Mouse (Mus musculus): ENCODE data around the gene D11Wsu47e. TPM values are rescaled to one million over a fixed set of nuclear protein-coding genes. Genes with fewer than 3 reads are reported as not detected.

The D11Wsu47e gene
- total and polyA plus RNA-seq, 3 experiments: 7.0 to 20.2 (median 14.0) TPM

DNA sequence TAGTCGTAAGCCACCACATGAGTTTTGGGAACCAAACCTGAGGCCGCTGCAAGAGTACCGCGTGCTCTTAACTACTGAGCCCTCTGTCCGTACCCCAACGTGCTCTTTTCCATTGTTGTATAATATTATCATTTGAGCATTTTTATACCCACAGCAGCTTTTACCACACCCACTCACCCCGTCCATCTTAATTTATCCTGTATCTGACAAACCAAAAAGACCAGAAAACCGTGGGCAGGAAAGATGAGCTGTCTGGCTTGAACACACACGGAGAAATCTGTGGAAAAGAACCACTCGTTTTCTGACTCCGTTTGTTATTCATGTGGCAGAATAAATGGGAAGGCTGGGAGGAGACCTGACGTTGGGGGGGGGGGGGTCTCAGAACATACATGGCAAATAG lies 6.3 kb downstream of the D11Wsu47e start:
- ATAC-seq (ENCODE audit: extremely low read depth, insufficient number of reproducible peaks, low FRiP score, poor library complexity, severe bottlenecking) (no peak), DNase-seq (ENCODE audit: low spot score) (no peak)
- H3K9me3 ChIP-seq (replicated peaks): no peaks in the 10 kb centered on the region
- peaks cover 35% of the 10 kb centered on the region for H3K4me1 ChIP-seq (ENCODE audit: insufficient read depth, low read depth, low read length)
- no peak overlapping the region for H3K4me3 ChIP-seq (ENCODE audit: low read depth, low read length)
- H3K27me3 ChIP-seq (ENCODE audit: insufficient read depth, low read length): no peaks in the 10 kb centered on the region
- TF ChIP-seq TAL1 (conservative IDR thresholded peaks at IDR 0.05; ENCODE audit: low read depth, low read length) (no peak), CTCF (IDR thresholded peaks at IDR 0.05; ENCODE audit: low read depth, low read length) (no peak), GATA1 (IDR thresholded peaks at IDR 0.05; ENCODE audit: borderline replicate concordance, low read length) (no peak), POLR2AphosphoS5 (IDR thresholded peaks at IDR 0.05; ENCODE audit: insufficient replicate concordance, low read depth, low read length) (no peak), GATA2 (IDR thresholded peaks at IDR 0.05; ENCODE audit: borderline replicate concordance, low read depth, low read length) (no peak)
- H3K36me3 ChIP-seq (replicated peaks): peaks cover 88% of the 10 kb centered on the region

GRCm38 (mm10) chr11:113691318-113691717 lies 7.1 kb downstream of the D11Wsu47e start:
- ATAC-seq (ENCODE audit: extremely low read depth, insufficient number of reproducible peaks, low FRiP score, poor library complexity, severe bottlenecking): no peak
- no peaks in the 10 kb centered on the region for H3K9me3 ChIP-seq (replicated peaks)
- no peak for DNase-seq (ENCODE audit: low spot score)
- H3K4me1 ChIP-seq (ENCODE audit: insufficient read depth, low read depth, low read length): peaks cover 30% of the 10 kb centered on the region
- H3K27me3 ChIP-seq (ENCODE audit: insufficient read depth, low read length): no peaks in the 10 kb centered on the region
- H3K36me3 ChIP-seq (replicated peaks): peaks cover 95% of the 10 kb centered on the region
- H3K4me3 ChIP-seq (ENCODE audit: low read depth, low read length): no peak overlapping the region
- no peak for TF ChIP-seq TAL1 (conservative IDR thresholded peaks at IDR 0.05; ENCODE audit: low read depth, low read length)
- no peak for TF ChIP-seq GATA1 (IDR thresholded peaks at IDR 0.05; ENCODE audit: borderline replicate concordance, low read length)

DNA sequence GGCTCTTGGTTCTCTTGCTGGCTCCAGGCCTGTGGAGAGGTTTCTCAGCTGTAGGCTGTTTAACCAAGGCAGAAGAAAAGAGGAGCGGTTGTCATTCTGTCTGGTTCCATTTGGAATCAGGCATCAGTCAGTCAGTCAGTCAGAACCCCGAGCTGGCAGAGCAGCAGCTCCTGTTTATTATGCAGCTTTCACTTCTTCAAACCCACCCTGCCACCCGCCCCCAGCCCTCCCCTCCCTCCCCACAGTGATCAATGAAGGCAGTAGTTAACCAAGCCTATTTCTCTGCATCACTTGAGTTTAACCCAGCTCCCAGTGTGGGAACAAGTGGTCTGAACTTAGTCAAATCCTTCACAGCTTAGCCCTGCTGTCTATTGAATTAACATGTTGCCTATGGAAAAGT lies 7.6 kb downstream of the D11Wsu47e start:
- Histone ChIP-seq H3K4me1 (ENCODE audit: insufficient read depth, low read depth, low read length) (peaks cover 25% of the 10 kb centered on the region), H3K4me3 (ENCODE audit: low read depth, low read length) (no peak overlapping the region), H3K9me3 (replicated peaks) (no peaks in the 10 kb centered on the region), H3K27me3 (ENCODE audit: insufficient read depth, low read length) (no peaks in the 10 kb centered on the region), H3K36me3 (replicated peaks) (peaks cover 94% of the 10 kb centered on the region)
- no peak for ATAC-seq (ENCODE audit: extremely low read depth, insufficient number of reproducible peaks, low FRiP score, poor library complexity, severe bottlenecking)
- TF ChIP-seq CTCF (IDR thresholded peaks at IDR 0.05; ENCODE audit: low read depth, low read length): no peak
- no peak for TF ChIP-seq POLR2AphosphoS5 (IDR thresholded peaks at IDR 0.05; ENCODE audit: insufficient replicate concordance, low read depth, low read length)
- TF ChIP-seq TAL1 (conservative IDR thresholded peaks at IDR 0.05; ENCODE audit: low read depth, low read length): no peak
- DNase-seq (ENCODE audit: low spot score): no peak

DNA sequence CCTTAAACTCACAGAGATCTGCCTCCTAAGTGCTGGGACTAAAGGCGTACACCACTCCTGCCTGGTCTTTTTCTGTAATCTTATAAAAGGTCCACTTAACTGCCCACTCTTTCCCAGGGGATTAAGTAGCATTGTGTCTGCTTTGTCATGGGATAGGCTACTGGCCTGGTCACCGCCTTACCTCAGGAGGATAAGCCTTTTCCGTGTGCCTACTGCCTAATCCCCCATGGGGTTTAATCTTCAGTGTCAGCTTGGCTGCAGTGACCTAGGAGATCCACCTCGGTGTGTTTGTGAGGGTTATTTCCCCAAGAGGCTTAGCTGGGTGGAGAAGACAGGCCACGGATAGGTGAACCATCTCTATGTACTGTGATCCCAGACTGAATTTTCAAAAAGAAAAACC lies 13.4 kb downstream of the D11Wsu47e start:
- Histone ChIP-seq H3K4me1 (ENCODE audit: insufficient read depth, low read depth, low read length) (no peaks in the 10 kb centered on the region), H3K36me3 (replicated peaks) (peaks cover 53% of the 10 kb centered on the region), H3K27me3 (ENCODE audit: insufficient read depth, low read length) (no peaks in the 10 kb centered on the region), H3K9me3 (replicated peaks) (no peaks in the 10 kb centered on the region), H3K4me3 (ENCODE audit: low read depth, low read length) (no peak overlapping the region)
- ATAC-seq (ENCODE audit: extremely low read depth, insufficient number of reproducible peaks, low FRiP score, poor library complexity, severe bottlenecking): no peak
- TF ChIP-seq GATA2 (IDR thresholded peaks at IDR 0.05; ENCODE audit: borderline replicate concordance, low read depth, low read length) (no peak), CTCF (IDR thresholded peaks at IDR 0.05; ENCODE audit: low read depth, low read length) (no peak), GATA1 (IDR thresholded peaks at IDR 0.05; ENCODE audit: borderline replicate concordance, low read length) (no peak), POLR2AphosphoS5 (IDR thresholded peaks at IDR 0.05; ENCODE audit: insufficient replicate concordance, low read depth, low read length) (no peak), TAL1 (conservative IDR thresholded peaks at IDR 0.05; ENCODE audit: low read depth, low read length) (no peak)
- no peak for DNase-seq (ENCODE audit: low spot score)

DNA sequence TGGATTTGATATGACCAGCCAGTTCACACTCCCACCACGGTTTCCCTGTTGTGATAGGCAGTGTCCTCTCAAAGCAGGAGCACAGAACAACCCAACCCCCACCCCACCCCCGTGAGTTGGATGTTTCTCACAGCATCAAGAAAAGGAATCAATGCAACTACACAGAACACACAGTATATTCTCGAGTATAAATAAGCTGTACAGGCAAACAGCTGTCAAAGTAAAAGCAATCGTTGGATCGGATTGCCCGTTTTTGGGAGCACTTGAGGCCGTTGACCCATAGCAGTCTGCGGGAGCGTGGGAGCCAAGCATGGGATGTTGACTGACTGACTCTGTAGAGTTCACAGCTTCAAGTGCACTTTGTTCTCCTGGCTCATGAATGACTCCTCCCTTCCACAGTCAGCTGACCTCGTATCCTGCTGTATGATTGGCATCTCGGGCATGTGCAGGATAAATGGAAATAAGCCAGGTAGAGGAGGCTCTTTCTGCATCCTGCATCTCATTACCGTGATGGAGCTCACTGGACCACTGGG lies 13.9 kb downstream of the D11Wsu47e start:
- Histone ChIP-seq H3K27me3 (ENCODE audit: insufficient read depth, low read length) (no peaks in the 10 kb centered on the region), H3K36me3 (replicated peaks) (peaks cover 48% of the 10 kb centered on the region), H3K4me3 (ENCODE audit: low read depth, low read length) (no peak overlapping the region), H3K4me1 (ENCODE audit: insufficient read depth, low read depth, low read length) (no peaks in the 10 kb centered on the region), H3K9me3 (replicated peaks) (no peaks in the 10 kb centered on the region)
- ATAC-seq (ENCODE audit: extremely low read depth, insufficient number of reproducible peaks, low FRiP score, poor library complexity, severe bottlenecking) (no peak), DNase-seq (ENCODE audit: low spot score) (no peak)
- TF ChIP-seq TAL1 (conservative IDR thresholded peaks at IDR 0.05; ENCODE audit: low read depth, low read length): no peak
- TF ChIP-seq CTCF (IDR thresholded peaks at IDR 0.05; ENCODE audit: low read depth, low read length): no peak
- TF ChIP-seq GATA2 (IDR thresholded peaks at IDR 0.05; ENCODE audit: borderline replicate concordance, low read depth, low read length): no peak
- TF ChIP-seq POLR2AphosphoS5 (IDR thresholded peaks at IDR 0.05; ENCODE audit: insufficient replicate concordance, low read depth, low read length): no peak
- no peak for TF ChIP-seq GATA1 (IDR thresholded peaks at IDR 0.05; ENCODE audit: borderline replicate concordance, low read length)

DNA sequence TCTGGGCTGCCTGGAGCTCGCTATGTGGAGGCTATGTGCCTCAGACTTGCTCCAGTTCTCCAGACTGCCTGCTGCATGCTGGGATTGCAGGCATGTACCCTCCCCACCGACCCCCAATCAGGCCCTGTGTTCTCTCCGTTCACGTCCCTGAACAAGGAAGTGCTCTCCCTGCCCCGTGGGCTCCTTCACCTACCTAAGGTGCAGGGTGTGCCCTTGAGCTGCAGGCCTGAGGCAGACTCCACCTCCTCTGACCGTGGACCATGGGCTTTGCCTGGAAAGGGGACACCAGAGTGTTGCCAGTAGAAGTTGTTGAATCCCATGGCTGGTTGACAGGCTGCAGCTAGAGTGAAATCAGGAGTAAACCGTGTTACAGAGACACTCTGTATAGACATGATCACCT lies 15.4 kb downstream of the D11Wsu47e start:
- H3K36me3 ChIP-seq (replicated peaks): peaks cover 33% of the 10 kb centered on the region
- TF ChIP-seq POLR2AphosphoS5 (IDR thresholded peaks at IDR 0.05; ENCODE audit: insufficient replicate concordance, low read depth, low read length) (no peak), GATA2 (IDR thresholded peaks at IDR 0.05; ENCODE audit: borderline replicate concordance, low read depth, low read length) (no peak), TAL1 (conservative IDR thresholded peaks at IDR 0.05; ENCODE audit: low read depth, low read length) (no peak), CTCF (IDR thresholded peaks at IDR 0.05; ENCODE audit: low read depth, low read length) (no peak), GATA1 (IDR thresholded peaks at IDR 0.05; ENCODE audit: borderline replicate concordance, low read length) (no peak)
- H3K4me3 ChIP-seq (ENCODE audit: low read depth, low read length): no peak overlapping the region
- no peak for DNase-seq (ENCODE audit: low spot score)
- H3K9me3 ChIP-seq (replicated peaks): no peaks in the 10 kb centered on the region
- no peak for ATAC-seq (ENCODE audit: extremely low read depth, insufficient number of reproducible peaks, low FRiP score, poor library complexity, severe bottlenecking)
- no peaks in the 10 kb centered on the region for H3K27me3 ChIP-seq (ENCODE audit: insufficient read depth, low read length)
- peaks cover 6% of the 10 kb centered on the region; the same call in 1 of the 2 replicates for H3K4me1 ChIP-seq (ENCODE audit: insufficient read depth, low read depth, low read length)

DNA sequence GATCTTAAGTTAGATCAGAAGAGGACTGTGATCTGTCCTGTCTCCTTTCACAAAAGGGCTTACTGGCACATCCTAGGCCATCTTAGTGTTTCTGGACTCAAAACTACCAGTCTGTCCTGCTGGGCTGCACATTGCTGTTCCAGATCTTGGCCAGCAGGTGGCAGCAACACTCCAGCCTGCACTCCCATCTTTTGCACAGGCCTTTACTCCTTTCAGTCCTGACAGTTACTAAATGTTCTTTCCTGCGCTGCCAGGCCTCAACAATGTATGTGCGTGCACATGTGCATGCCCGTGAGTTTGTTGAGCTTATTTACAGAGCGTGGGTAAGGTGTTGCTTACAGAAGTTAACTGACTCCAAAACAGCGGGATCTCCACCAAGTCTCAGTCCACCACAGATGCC lies 19.5 kb downstream of the D11Wsu47e start:
- H3K4me3 ChIP-seq (ENCODE audit: low read depth, low read length): no peak overlapping the region
- TF ChIP-seq TAL1 (conservative IDR thresholded peaks at IDR 0.05; ENCODE audit: low read depth, low read length) (no peak), GATA1 (IDR thresholded peaks at IDR 0.05; ENCODE audit: borderline replicate concordance, low read length) (no peak), POLR2AphosphoS5 (IDR thresholded peaks at IDR 0.05; ENCODE audit: insufficient replicate concordance, low read depth, low read length) (no peak), GATA2 (IDR thresholded peaks at IDR 0.05; ENCODE audit: borderline replicate concordance, low read depth, low read length) (no peak), CTCF (IDR thresholded peaks at IDR 0.05; ENCODE audit: low read depth, low read length) (peak; percentile 99)
- peak; percentile 59 for DNase-seq (ENCODE audit: low spot score)
- H3K4me1 ChIP-seq (ENCODE audit: insufficient read depth, low read depth, low read length): peaks cover 6% of the 10 kb centered on the region; the same call in 1 of the 2 replicates
- H3K9me3 ChIP-seq (replicated peaks): no peaks in the 10 kb centered on the region
- peaks cover 5% of the 10 kb centered on the region for H3K36me3 ChIP-seq (replicated peaks)
- ATAC-seq (ENCODE audit: extremely low read depth, insufficient number of reproducible peaks, low FRiP score, poor library complexity, severe bottlenecking): peak; percentile 76
- H3K27me3 ChIP-seq (ENCODE audit: insufficient read depth, low read length): no peaks in the 10 kb centered on the region
